Mouse (Mus musculus) MEL (cell line): ENCODE measurements at regions not wholly inside any gene's neighbourhood (a gene's known extent, or its start where the extent isn't known, plus 50 kb on each side); places are given as distances from the start of the nearest gene placed in this dataset.

Source experiments
- BHLHE40 ChIP-seq: IDR thresholded peaks from 2 replicates; pipeline ENCODE4 v1.6.1; 2012; ENCODE audit warnings: low read depth, mild to moderate bottlenecking, inconsistent platforms, low read length, improper control_type of control experiment, borderline replicate concordance
- CHD1 ChIP-seq: IDR thresholded peaks from 2 replicates; pipeline ENCODE4 v1.6.1; 2012; ENCODE audit warnings: low read depth, mild to moderate bottlenecking, inconsistent platforms, low read length, improper control_type of control experiment
- CTCF ChIP-seq, 3 experiments: IDR thresholded peaks in 2 of 3; conservative IDR thresholded peaks in 1 of 3; 2 replicates each; pipeline ENCODE4 v1.5.1; 2011 to 2012; ENCODE audit warnings: low read length in 3 of 3, low read depth in 2 of 3, mild to moderate bottlenecking in 2 of 3, improper control_type of control experiment in 1 of 3, inconsistent platforms in 1 of 3, mixed read lengths in 1 of 3, moderate library complexity in 1 of 3; ENCODE audit not compliant: control insufficient read depth in 1 of 3, insufficient read depth in 1 of 3, poor library complexity in 1 of 3, severe bottlenecking in 1 of 3
- EP300 ChIP-seq, 2 experiments: IDR thresholded peaks; 2 replicates each; pipeline ENCODE4 v1.6.1; 2011; ENCODE audit warnings: improper control_type of control experiment in 2 of 2, low read length in 2 of 2, low read depth in 1 of 2, mild to moderate bottlenecking in 1 of 2
- JUND ChIP-seq: IDR thresholded peaks from 2 replicates; pipeline ENCODE4 v1.6.1; 2011; ENCODE audit warnings: low read depth, mild to moderate bottlenecking, improper control_type of control experiment, low read length
- MAX ChIP-seq: IDR thresholded peaks from 2 replicates; pipeline ENCODE4 v1.6.1; 2011; ENCODE audit warnings: low read length, improper control_type of control experiment
- POLR2A ChIP-seq, 2 experiments: IDR thresholded peaks; 2 replicates each; pipeline ENCODE4 v1.6.1; 2011 to 2012; ENCODE audit warnings: low read length in 2 of 2, mild to moderate bottlenecking in 2 of 2, control low read depth in 1 of 2, improper control_type of control experiment in 1 of 2, low read depth in 1 of 2, moderate library complexity in 1 of 2; ENCODE audit not compliant: control insufficient read depth in 1 of 2, insufficient read depth in 1 of 2, poor library complexity in 1 of 2
- POLR2AphosphoS2 ChIP-seq: IDR thresholded peaks from 2 replicates; pipeline ENCODE4 v1.6.1; 2011; ENCODE audit warnings: low read length, improper control_type of control experiment
- RCOR1 ChIP-seq: IDR thresholded peaks from 2 replicates; pipeline ENCODE4 v1.6.1; 2012; ENCODE audit warnings: low read depth, mild to moderate bottlenecking, inconsistent platforms, low read length, improper control_type of control experiment
- SIN3A ChIP-seq: IDR thresholded peaks from 2 replicates; pipeline ENCODE4 v1.6.1; 2012; ENCODE audit warnings: low read length, improper control_type of control experiment, inconsistent platforms
- TCF12 ChIP-seq: IDR thresholded peaks from 2 replicates; pipeline ENCODE4 v1.6.1; 2014; ENCODE audit warnings: low read depth, mild to moderate bottlenecking, inconsistent platforms, low read length, improper control_type of control experiment, moderate library complexity
- ZC3H11A ChIP-seq: IDR thresholded peaks from 2 replicates; pipeline ENCODE4 v1.6.1; 2012; ENCODE audit warnings: low read depth, mild to moderate bottlenecking, inconsistent platforms, low read length, improper control_type of control experiment

DNA sequence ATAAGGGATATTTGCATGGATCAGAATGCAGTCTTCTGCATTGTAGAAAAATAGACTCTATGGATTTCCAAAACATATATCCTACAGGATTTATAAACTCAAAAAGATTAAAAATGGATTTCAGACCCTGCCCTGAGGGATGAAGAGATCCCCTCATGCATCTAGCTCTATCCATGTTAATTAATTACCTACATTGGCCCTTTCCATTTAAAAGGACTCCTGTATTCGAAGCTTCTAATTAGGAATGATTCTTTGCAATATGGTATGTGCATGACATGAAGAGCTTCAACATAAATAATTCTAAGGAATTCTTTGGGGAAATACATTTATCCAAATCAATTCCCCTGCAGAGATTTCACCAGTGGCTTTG, 444.2 kb downstream of the Psat1 start:
- TF ChIP-seq CHD1 (no peak), CTCF (IDR thresholded peaks at IDR 0.05 in 2 of 3, conservative IDR thresholded peaks at IDR 0.05 in 1 of 3; ENCODE audit: control insufficient read depth in 1 of 3, insufficient read depth in 1 of 3, low read depth in 2 of 3, low read length in 3 of 3, poor library complexity in 1 of 3, severe bottlenecking in 1 of 3) (no peak), TCF12 (no peak), SIN3A (no peak), RCOR1 (no peak), EP300 (IDR thresholded peaks at IDR 0.05; ENCODE audit: low read depth in 1 of 2, low read length in 2 of 2) (no peak), JUND (no peak), MAX (no peak), POLR2AphosphoS2 (no peak), ZC3H11A (no peak), POLR2A (IDR thresholded peaks at IDR 0.05; ENCODE audit: control insufficient read depth in 1 of 2, insufficient read depth in 1 of 2, low read depth in 1 of 2, low read length in 2 of 2, poor library complexity in 1 of 2) (no peak), BHLHE40 (no peak)
